9 mouse cellular contexts compared by ENCODE assay signal in genomic region chr5:122401303-122401640, GRCm38 (mm10). TPM values are rescaled to one million over a fixed set of nuclear protein-coding genes. Genes with fewer than 3 reads are reported as not detected.
DNase-seq lines count a peak whose midpoint lies in the region; ATAC-seq lines count a peak whose summit lies in the region.
"Had no signal": no experiment of that assay in that cellular context is flagged by ENCODE, and none has a peak within 500 bp of the region (broad histone marks: within the 10 kb centered on the region; RNA-seq: fewer than 3 reads in every experiment).

No protein-coding gene starts in this region.

- H3K27ac ChIP-seq in hindbrain, embryonic 14.5 days = no peak overlapping the region
- H3K27ac ChIP-seq in hindbrain, embryonic 12.5 days = no peak overlapping the region
- H3K27ac ChIP-seq: limb, embryonic 15.5 days had no signal

- no peak overlapping the region for H3K4me3 ChIP-seq in hindbrain, embryonic 14.5 days (replicated peaks; ENCODE audit: low read length)
- no peak overlapping the region for H3K4me3 ChIP-seq in hindbrain, embryonic 12.5 days
- H3K4me3 ChIP-seq: limb, embryonic 15.5 days had no signal

- ATAC-seq in hindbrain, embryonic 14.5 days (ENCODE audit: low FRiP score) = no peak
- ATAC-seq in hindbrain, embryonic 12.5 days (ENCODE audit: low FRiP score) = no peak

- intact Hi-C loops in heart, postnatal 14 days (cut with DNase I) = loop anchor here (2.0 to 5.0 kb wide), 2 partner anchors 46 to 226 kb away; no protein-coding TSS in a partner anchor
- intact Hi-C loops in left cerebral cortex, postnatal 36 days (cut with DNase I) = loop anchor here (2.0 to 5.0 kb wide), 2 partner anchors 226 to 326 kb away; no protein-coding TSS in a partner anchor

- H3K9me3 ChIP-seq in hindbrain, embryonic 14.5 days (ENCODE audit: control insufficient read depth, low read length) = no peaks in the 10 kb centered on the region
- H3K9me3 ChIP-seq in hindbrain, embryonic 12.5 days (replicated peaks) = 0 out of 2 replicates have a peak, but pooled peaks cover 2% of the 10 kb centered on the region
- H3K9me3 ChIP-seq: limb, embryonic 15.5 days had no signal

- no peaks in the 10 kb centered on the region for H3K27me3 ChIP-seq in hindbrain, embryonic 14.5 days (ENCODE audit: control insufficient read depth, insufficient read depth, low read length)
- no peaks in the 10 kb centered on the region for H3K27me3 ChIP-seq in hindbrain, embryonic 12.5 days
- H3K27me3 ChIP-seq: limb, embryonic 15.5 days had no signal

- 20% methylated on average over 8 of the region's 8 CpGs for WGBS in hindbrain, embryonic 14.5 days
- WGBS in hindbrain, embryonic 12.5 days = 19% methylated on average over 8 of the region's 8 CpGs

- no peak overlapping the region for H3K9ac ChIP-seq in hindbrain, embryonic 14.5 days
- H3K9ac ChIP-seq in hindbrain, embryonic 12.5 days = no peak overlapping the region
- H3K9ac ChIP-seq: limb, embryonic 15.5 days had no signal

- H3K4me2 ChIP-seq in hindbrain, embryonic 14.5 days (replicated peaks) = no peak overlapping the region
- H3K4me2 ChIP-seq in hindbrain, embryonic 12.5 days (replicated peaks) = no peak overlapping the region
- H3K4me2 ChIP-seq: limb, embryonic 15.5 days had no signal

- H3K4me1 ChIP-seq in hindbrain, embryonic 14.5 days (replicated peaks; ENCODE audit: control insufficient read depth, insufficient read depth, low read length) = no peaks in the 10 kb centered on the region
- H3K4me1 ChIP-seq in hindbrain, embryonic 12.5 days = no peaks in the 10 kb centered on the region
- H3K4me1 ChIP-seq: limb, embryonic 15.5 days had no signal

- H3K36me3 ChIP-seq in hindbrain, embryonic 14.5 days (replicated peaks; ENCODE audit: control insufficient read depth, insufficient read depth) = peaks cover 85% of the 10 kb centered on the region
- peaks cover 67% of the 10 kb centered on the region for H3K36me3 ChIP-seq in hindbrain, embryonic 12.5 days

- DNase-seq in hindbrain, embryonic 14.5 days (ENCODE audit: low spot score) = peak; percentile 70
- peak; percentile 77 for DNase-seq in adrenal gland, adult 2 months
- peak; percentile 73 for DNase-seq in embryo, embryonic 10.5 days (ENCODE audit: low spot score)
- DNase-seq in heart, postnatal 14 days = peak; percentile 85 to 86
- peak; percentile 66 to 82 for DNase-seq in left cerebral cortex, postnatal 36 days (ENCODE audit: low spot score in 2 of 2)
- DNase-seq in natural killer cell, adult 2 months (ENCODE audit: low spot score in 2 of 2) = peak; percentile 33 to 54
- peak; percentile 68 for DNase-seq in thymus, postnatal 0 days (ENCODE audit: low spot score)

RNA-seq across cellular contexts. Expression of gene Arpc3, which starts 9.6 kb away (rescaled TPM):
- 57.1 and 62.5 TPM in 2 replicates for polyA plus RNA-seq in hindbrain, embryonic 14.5 days (2014; fragmentation: Nextera tagmentation; extraction: Ambion mirVana)
- 115 and 134 TPM in 2 replicates for polyA plus RNA-seq in hindbrain, embryonic 12.5 days (2016; fragmentation: Nextera tagmentation; extraction: Ambion mirVana)
- total RNA-seq in adrenal gland, adult 2 months (2021) = 100 to 1,000 TPM; 250 to 287 TPM
- polyA plus RNA-seq in adrenal gland, adult 2 months (2012; rRNA removed) = 103 and 112 TPM in 2 replicates
- 100 to 1,000 TPM; 104 to 115 TPM for total RNA-seq in heart, postnatal 14 days (2021)
- total RNA-seq in left cerebral cortex, postnatal 36 days (2021) = 100 to 1,000 TPM; 211 to 225 TPM
- 238 TPM in 2 replicates for polyA plus RNA-seq in thymus, postnatal 0 days (2015; fragmentation: Nextera tagmentation; extraction: Ambion mirVana)

RNA-seq across cellular contexts. Expression of gene Anapc7, which starts 20.2 kb away (rescaled TPM):
- polyA plus RNA-seq in hindbrain, embryonic 14.5 days (2014; fragmentation: Nextera tagmentation; extraction: Ambion mirVana) = 27.2 and 28.8 TPM in 2 replicates
- 48.2 and 51.4 TPM in 2 replicates for polyA plus RNA-seq in hindbrain, embryonic 12.5 days (2016; fragmentation: Nextera tagmentation; extraction: Ambion mirVana)
- total RNA-seq in adrenal gland, adult 2 months (2021) = 10 to 100 TPM; 42.0 to 46.8 TPM
- polyA plus RNA-seq in adrenal gland, adult 2 months (2012; rRNA removed) = 41.5 and 42.8 TPM in 2 replicates
- total RNA-seq in heart, postnatal 14 days (2021) = 10 to 100 TPM; 33.9 to 37.5 TPM
- 10 to 100 TPM; 31.5 to 34.0 TPM for total RNA-seq in left cerebral cortex, postnatal 36 days (2021)
- polyA plus RNA-seq in thymus, postnatal 0 days (2015; fragmentation: Nextera tagmentation; extraction: Ambion mirVana) = 36.5 and 39.7 TPM in 2 replicates

RNA-seq across cellular contexts. Expression of gene Fam216a, which starts 29.1 kb away (rescaled TPM):
- polyA plus RNA-seq in hindbrain, embryonic 14.5 days (2014; fragmentation: Nextera tagmentation; extraction: Ambion mirVana) = 155 and 156 TPM in 2 replicates
- 107 and 114 TPM in 2 replicates for polyA plus RNA-seq in hindbrain, embryonic 12.5 days (2016; fragmentation: Nextera tagmentation; extraction: Ambion mirVana)
- total RNA-seq in adrenal gland, adult 2 months (2021) = 10 to 100 TPM; 24.2 to 38.5 TPM
- polyA plus RNA-seq in adrenal gland, adult 2 months (2012; rRNA removed) = 24.7 and 27.4 TPM in 2 replicates
- 10 to 100 TPM; 15.1 to 16.5 TPM for total RNA-seq in heart, postnatal 14 days (2021)
- total RNA-seq in left cerebral cortex, postnatal 36 days (2021) = 10 to 100 TPM; 69.7 to 73.1 TPM
- polyA plus RNA-seq in thymus, postnatal 0 days (2015; fragmentation: Nextera tagmentation; extraction: Ambion mirVana) = 91.0 and 92.1 TPM in 2 replicates

RNA-seq across cellular contexts. Expression of gene Gpn3, which starts 29.6 kb away (rescaled TPM):
- polyA plus RNA-seq in hindbrain, embryonic 14.5 days (2014; fragmentation: Nextera tagmentation; extraction: Ambion mirVana) = 38.9 and 42.0 TPM in 2 replicates
- polyA plus RNA-seq in hindbrain, embryonic 12.5 days (2016; fragmentation: Nextera tagmentation; extraction: Ambion mirVana) = 52.0 and 52.2 TPM in 2 replicates
- total RNA-seq in adrenal gland, adult 2 months (2021) = 10 to 100 TPM; 24.6 to 32.6 TPM
- 48.0 and 62.7 TPM in 2 replicates for polyA plus RNA-seq in adrenal gland, adult 2 months (2012; rRNA removed)
- total RNA-seq in heart, postnatal 14 days (2021) = 10 to 100 TPM; 23.1 to 25.6 TPM
- 10 to 100 TPM; 24.4 to 25.7 TPM for total RNA-seq in left cerebral cortex, postnatal 36 days (2021)
- 91.2 and 93.3 TPM in 2 replicates for polyA plus RNA-seq in thymus, postnatal 0 days (2015; fragmentation: Nextera tagmentation; extraction: Ambion mirVana)

RNA-seq across cellular contexts. Expression of gene Vps29, which starts 47.1 kb away (rescaled TPM):
- polyA plus RNA-seq in hindbrain, embryonic 14.5 days (2014; fragmentation: Nextera tagmentation; extraction: Ambion mirVana) = 342 and 352 TPM in 2 replicates
- 207 and 212 TPM in 2 replicates for polyA plus RNA-seq in hindbrain, embryonic 12.5 days (2016; fragmentation: Nextera tagmentation; extraction: Ambion mirVana)
- 100 to 1,000 TPM; 128 to 165 TPM for total RNA-seq in adrenal gland, adult 2 months (2021)
- 13.1 and 18.5 TPM in 2 replicates for polyA plus RNA-seq in adrenal gland, adult 2 months (2012; rRNA removed)
- 100 to 1,000 TPM in 1 of 2 experiments, 10 to 100 TPM in 1; 86.7 to 103 TPM for total RNA-seq in heart, postnatal 14 days (2021)
- total RNA-seq in left cerebral cortex, postnatal 36 days (2021) = 100 to 1,000 TPM; 185 to 191 TPM
- polyA plus RNA-seq in thymus, postnatal 0 days (2015; fragmentation: Nextera tagmentation; extraction: Ambion mirVana) = 198 and 215 TPM in 2 replicates
